Mouse (Mus musculus) MEL (cell line): Measurements from ENCODE around the gene Bmp6.

ENCODE experiments used
- CHD2 ChIP-seq: IDR thresholded peaks from 2 replicates; pipeline ENCODE4 v1.6.1; 2011; ENCODE audit warnings: low read length, improper control_type of control experiment
- CTCF ChIP-seq, 3 experiments: IDR thresholded peaks in 2 of 3; conservative IDR thresholded peaks in 1 of 3; 2 replicates each; pipeline ENCODE4 v1.5.1; 2011 to 2012; ENCODE audit warnings: low read length in 3 of 3, low read depth in 2 of 3, mild to moderate bottlenecking in 2 of 3, improper control_type of control experiment in 1 of 3, inconsistent platforms in 1 of 3, mixed read lengths in 1 of 3, moderate library complexity in 1 of 3; ENCODE audit not compliant: control insufficient read depth in 1 of 3, insufficient read depth in 1 of 3, poor library complexity in 1 of 3, severe bottlenecking in 1 of 3
- USF1 ChIP-seq: IDR thresholded peaks from 2 replicates; pipeline ENCODE4 v1.6.1; 2014; ENCODE audit warnings: low read depth, mild to moderate bottlenecking, inconsistent platforms, low read length, improper control_type of control experiment, moderate library complexity

DNA sequence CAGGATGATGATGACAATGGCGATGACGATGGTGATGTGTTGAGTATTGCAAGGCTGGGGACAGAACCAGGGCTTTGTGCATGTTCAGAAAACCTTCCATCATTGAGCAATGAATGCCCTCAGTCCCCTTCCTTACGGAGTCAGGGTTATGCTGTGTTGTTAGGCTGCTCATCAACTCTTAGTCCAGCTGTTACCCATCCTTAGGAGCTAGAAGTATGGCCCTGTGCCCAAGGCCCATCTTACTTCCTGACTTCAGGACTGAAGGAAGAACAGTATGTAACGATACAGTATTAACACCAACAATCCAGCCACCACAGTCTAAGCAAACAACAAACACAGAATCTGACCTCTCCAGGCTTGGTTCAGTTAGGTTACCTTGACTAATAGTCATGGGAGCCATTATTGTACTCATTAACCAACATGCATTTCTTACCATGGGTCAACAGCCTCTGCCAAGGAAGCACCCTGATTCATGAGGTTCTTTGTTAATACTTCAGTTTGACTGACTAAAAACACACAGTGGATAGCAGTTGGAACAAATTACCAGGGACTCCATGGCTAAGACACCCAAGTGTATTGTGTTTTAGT is 42.6 kb downstream of the Bmp6 start:
- no peak for TF ChIP-seq CHD2
- no peak for TF ChIP-seq USF1
- no peak for TF ChIP-seq CTCF (IDR thresholded peaks at IDR 0.05 in 2 of 3, conservative IDR thresholded peaks at IDR 0.05 in 1 of 3; ENCODE audit: control insufficient read depth in 1 of 3, insufficient read depth in 1 of 3, low read depth in 2 of 3, low read length in 3 of 3, poor library complexity in 1 of 3, severe bottlenecking in 1 of 3)
